Mouse (Mus musculus): Measurements from ENCODE around the gene Kif18a. TPM values are rescaled to one million over a fixed set of nuclear protein-coding genes. Genes with fewer than 3 reads are reported as not detected.

Gene Kif18a
- polyA plus RNA-seq (2012), result 0.59 and 0.80 TPM in 2 replicates

GRCm38 (mm10) chr2:109280600-109281340 is at the start of gene Kif18a, which contains the start of gene Mettl15:
Gene Kif18a (plus strand): TSS chr2:109280738.
Gene Mettl15 (minus strand): TSS chr2:109280748.

Other genes with a start within 250 kb of the Kif18a start
- 0.65 and 1.2 TPM in 2 replicates for gene Mettl15, start within 50 bp of the Kif18a start, polyA plus RNA-seq (2012)